Mouse (Mus musculus) liver, embryonic 13.5 days (tissue): Measurements from ENCODE around the gene Gm36028. TPM values are rescaled to one million over a fixed set of nuclear protein-coding genes. Genes with fewer than 3 reads are reported as not detected.

Experiments
- ATAC-seq: fragments of 200-750 bp; cut with Nextera tagmentation; 2 replicates; pipeline ENCODE4 v1.8.0; 2017; ENCODE audit warnings: low read depth, mild to moderate bottlenecking, moderate number of reproducible peaks, moderate library complexity
- DNase-seq: peaks from one replicate; pipeline ENCODE4 v3.0.0; 2022
- H3K27ac ChIP-seq: fragments of 300-500 bp; sonication (generic); 2 replicates; pipeline ENCODE4 v1.5.1; 2015; ENCODE audit warnings: moderate library complexity, mild to moderate bottlenecking, inconsistent platforms
- H3K27me3 ChIP-seq: fragments of 300-500 bp; sonication (generic); 2 replicates; pipeline ENCODE4 v1.6.1; 2015; ENCODE audit warnings: mild to moderate bottlenecking, inconsistent platforms
- H3K36me3 ChIP-seq: fragments of 300-500 bp; sonication (generic); 2 replicates; pipeline ENCODE4 v1.6.1; 2015; ENCODE audit warnings: mild to moderate bottlenecking, inconsistent platforms
- H3K4me1 ChIP-seq: fragments of 300-500 bp; sonication (generic); replicated peaks from 2 replicates; pipeline ENCODE4 v1.6.1; 2015; ENCODE audit warnings: inconsistent platforms
- H3K4me2 ChIP-seq: fragments of 300-500 bp; sonication (generic); 2 replicates; pipeline ENCODE4 v1.6.1; 2015; ENCODE audit warnings: inconsistent platforms, mild to moderate bottlenecking, moderate library complexity
- H3K4me3 ChIP-seq: fragments of 300-500 bp; sonication (generic); replicated peaks from 2 replicates; pipeline ENCODE4 v1.5.1; 2015; ENCODE audit warnings: mild to moderate bottlenecking, inconsistent platforms
- H3K9ac ChIP-seq: fragments of 300-500 bp; sonication (generic); 2 replicates; pipeline ENCODE4 v1.6.1; 2015; ENCODE audit warnings: mild to moderate bottlenecking, inconsistent platforms
- H3K9me3 ChIP-seq: fragments of 300-500 bp; sonication (generic); replicated peaks from 2 replicates; pipeline ENCODE4 v1.6.1; 2016; ENCODE audit warnings: inconsistent platforms
- WGBS: fragments of 180-500 bp; shearing (Covaris S2); methylation state at CpG from one replicate; pipeline ENCODE4 v1.1.7; 2015; ENCODE audit not compliant: insufficient replicate concordance; 5-methylcytosine and 5-hydroxymethylcytosine counted together
- polyA plus RNA-seq: library from polyadenylated mRNA; unstranded; fragments of >200 nt; fragmentation: Nextera tagmentation; extraction: Ambion mirVana; gene quantifications from 2 replicates; pipeline ENCODE4 v1.2.1, GENCODE M21; 2015

Gene Gm36028
- polyA plus RNA-seq, 1 experiment from 2014 or later = not detected

GRCm38 (mm10) chr16:37805746-37806495 is 55.0 kb downstream of the Gm36028 start:
- ATAC-seq = no peak
- no peaks in the 10 kb centered on the region for H3K9me3 ChIP-seq
- no peak overlapping the region for H3K4me3 ChIP-seq
- H3K27ac ChIP-seq = no peak overlapping the region
- no peak overlapping the region for H3K9ac ChIP-seq
- no peaks in the 10 kb centered on the region; the same call in 1 of the 2 replicates for H3K4me1 ChIP-seq
- H3K36me3 ChIP-seq = no peaks in the 10 kb centered on the region
- H3K4me2 ChIP-seq = no peak overlapping the region
- WGBS = 48% methylated on average over 3 of the region's 3 CpGs
- H3K27me3 ChIP-seq = no peaks in the 10 kb centered on the region
- no peak for DNase-seq

GRCm38 (mm10) chr16:37803387-37803950 is 57.5 kb downstream of the Gm36028 start:
- H3K4me3 ChIP-seq = no peak overlapping the region
- H3K9ac ChIP-seq = no peak overlapping the region
- 0 out of 2 replicates have a peak, but pooled peaks cover 3% of the 10 kb centered on the region for H3K9me3 ChIP-seq
- no peak overlapping the region for H3K27ac ChIP-seq
- H3K4me2 ChIP-seq = no peak overlapping the region
- H3K36me3 ChIP-seq = no peaks in the 10 kb centered on the region
- whole genome bisulfite sequencing = 69% methylated on average over 9 of the region's 9 CpGs
- DNase-seq = no peak
- no peaks in the 10 kb centered on the region for H3K27me3 ChIP-seq
- no peak for ATAC-seq
- H3K4me1 ChIP-seq = no peaks in the 10 kb centered on the region

- ATAC-seq = no peak
- 54% methylated on average over 4 of the region's 4 CpGs for WGBS
- Histone ChIP-seq H3K27ac (no peak overlapping the region), H3K36me3 (no peaks in the 10 kb centered on the region), H3K4me3 (no peak overlapping the region), H3K4me2 (no peak overlapping the region), H3K4me1 (no peaks in the 10 kb centered on the region), H3K9ac (no peak overlapping the region), H3K27me3 (no peaks in the 10 kb centered on the region), H3K9me3 (0 out of 2 replicates have a peak, but pooled peaks cover 3% of the 10 kb centered on the region)
- no peak for DNase-seq
Measured at GRCm38 (mm10) chr16:37802686-37803295, 58.2 kb downstream of the Gm36028 start.

- Histone ChIP-seq H3K36me3 (no peaks in the 10 kb centered on the region), H3K9ac (no peak overlapping the region), H3K4me3 (no peak overlapping the region), H3K9me3 (0 out of 2 replicates have a peak, but pooled peaks cover 3% of the 10 kb centered on the region), H3K27me3 (no peaks in the 10 kb centered on the region), H3K4me2 (no peak overlapping the region), H3K4me1 (no peaks in the 10 kb centered on the region), H3K27ac (no peak overlapping the region)
- DNase-seq = no peak
- WGBS = 42% methylated on average over 2 of the region's 2 CpGs
- ATAC-seq = no peak
Measured at GRCm38 (mm10) chr16:37801097-37801496, 59.8 kb downstream of the Gm36028 start.

Other genes with a start within 250 kb of the Gm36028 start
- 47.7 and 61.9 TPM in 2 replicates for gene Ndufb4, start 206.7 kb downstream of the Gm36028 start, polyA plus RNA-seq
- gene Fstl1, start 84.3 kb downstream of the Gm36028 start, polyA plus RNA-seq = 26.6 and 31.4 TPM in 2 replicates
- gene Lrrc58, start 7.2 kb upstream of the Gm36028 start, polyA plus RNA-seq = 12.1 and 15.2 TPM in 2 replicates
- gene Gpr156, start 55.4 kb upstream of the Gm36028 start, polyA plus RNA-seq = 0.02 and 0.03 TPM in 2 replicates
- gene Gsk3b, start 227.9 kb upstream of the Gm36028 start, polyA plus RNA-seq = 12.8 and 14.3 TPM in 2 replicates